Mouse (Mus musculus) erythroblast, adult 5-6 weeks (primary cell): Measurements from ENCODE around the gene 4930522H14Rik. TPM values are rescaled to one million over a fixed set of nuclear protein-coding genes. Genes with fewer than 3 reads are reported as not detected.

Experiments used
- ATAC-seq: replicated peaks from 2 replicates; pipeline ENCODE4 v1.8.0; 2016; ENCODE audit warnings: moderate number of reproducible peaks, mild to moderate bottlenecking, moderate TSS enrichment, inconsistent platforms; ENCODE audit not compliant: poor library complexity, low FRiP score, severe bottlenecking
- total RNA-seq, 2 experiments: library from RNA; stranded (forward) in 1 of 2; stranded (reverse) in 1 of 2; fragments of 150-400 nt in 1 of 2; fragments of 200-764, 138-1000 nt in 1 of 2; gene quantifications; 2 replicates each; pipeline versions ENCODE4 v1.2.3 to v1.2.4; 2015 to 2017; ENCODE audit warnings: low replicate concordance in 2 of 2

Gene 4930522H14Rik
- total RNA-seq, 2 experiments from 2014 or later = not detected

DNA sequence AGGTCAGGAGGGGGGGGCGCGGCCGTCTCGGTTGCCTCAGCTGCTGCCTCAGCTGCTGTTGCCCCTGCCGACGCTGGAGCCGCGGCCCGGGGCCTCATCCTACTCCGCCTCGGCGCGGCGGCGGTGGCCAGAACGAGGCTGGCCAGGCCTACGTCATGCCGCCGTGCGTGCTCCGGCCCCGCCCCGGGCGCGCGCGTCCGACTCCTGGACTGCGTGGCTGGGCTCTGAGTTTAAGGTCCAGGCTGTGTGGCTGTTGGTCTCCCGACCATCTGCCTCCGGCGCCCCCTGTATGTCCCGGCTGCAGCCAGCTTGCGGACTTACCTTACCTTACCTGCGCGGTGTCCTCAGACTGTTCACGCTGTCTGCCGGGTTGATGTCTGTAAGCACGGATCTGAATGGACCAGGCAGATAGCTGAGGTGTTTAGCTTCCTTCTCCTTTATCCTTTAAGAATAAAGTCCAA lies 54.5 kb downstream of the 4930522H14Rik start:
- peak; percentile 88 for ATAC-seq

GRCm38 (mm10) chr4:109475577-109476553 lies 55.2 kb downstream of the 4930522H14Rik start:
- ATAC-seq = peak; percentile 72

DNA sequence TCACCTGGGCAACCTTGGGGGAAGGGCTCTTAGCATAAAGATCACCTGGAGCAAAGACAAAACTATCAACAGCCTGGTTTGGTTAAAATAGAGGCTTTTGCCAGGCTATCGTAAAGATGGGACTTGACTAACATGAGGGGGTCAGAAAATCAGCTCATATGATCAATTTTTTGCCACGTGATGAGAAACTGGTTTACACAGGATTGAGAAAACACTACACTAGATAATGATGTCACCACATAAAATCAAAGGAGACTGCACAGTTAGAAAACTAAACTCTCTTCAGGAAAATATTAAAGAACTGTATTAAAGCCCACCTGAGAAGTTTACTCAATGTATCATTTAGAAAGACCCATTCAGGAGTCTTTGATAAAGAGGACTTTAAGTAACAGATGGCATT lies 56.0 kb downstream of the 4930522H14Rik start:
- ATAC-seq = no peak

DNA sequence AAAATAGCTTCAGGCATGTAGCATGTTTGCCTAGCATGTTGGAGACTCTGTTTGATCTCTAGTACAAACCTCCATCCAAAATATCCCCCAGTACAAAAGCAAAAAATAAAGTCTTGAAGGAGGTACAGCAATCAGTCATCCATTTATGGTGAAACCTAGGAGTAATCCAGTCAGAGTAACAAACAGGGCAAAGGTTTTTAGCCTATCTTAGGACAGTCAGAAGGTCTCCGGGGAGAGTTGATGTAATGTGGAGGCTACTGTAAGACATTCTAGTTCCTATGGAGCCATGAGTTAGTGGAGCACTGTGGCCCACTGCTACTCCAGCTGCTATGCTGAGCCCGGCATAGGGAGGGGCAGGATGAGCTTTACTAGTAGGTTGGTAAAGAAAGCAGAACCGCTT lies 58.5 kb downstream of the 4930522H14Rik start:
- ATAC-seq = no peak

DNA sequence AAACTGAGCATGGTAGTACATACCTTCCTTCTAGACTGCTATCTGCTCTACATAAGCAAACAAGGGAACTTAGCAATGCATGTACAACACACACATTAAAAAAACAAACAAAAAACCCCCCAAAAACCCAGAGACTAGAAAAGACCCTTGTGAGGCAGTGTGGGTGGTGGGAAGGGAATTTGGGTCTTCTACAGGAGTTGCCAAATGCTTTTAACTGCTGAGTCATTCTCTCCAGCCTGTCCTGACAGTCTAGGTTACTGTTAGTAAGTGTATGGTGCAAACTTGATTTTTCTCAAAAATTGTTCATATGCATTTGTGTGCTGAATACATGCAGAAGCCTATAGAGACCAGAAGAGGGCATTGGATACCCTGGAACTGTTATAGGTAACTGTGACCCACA lies 59.5 kb downstream of the 4930522H14Rik start:
- ATAC-seq = no peak

GRCm38 (mm10) chr4:109467687-109468086 lies 63.4 kb downstream of the 4930522H14Rik start:
- ATAC-seq = peak; percentile 72

GRCm38 (mm10) chr4:109463892-109464291 lies 67.2 kb downstream of the 4930522H14Rik start:
- ATAC-seq = no peak

DNA sequence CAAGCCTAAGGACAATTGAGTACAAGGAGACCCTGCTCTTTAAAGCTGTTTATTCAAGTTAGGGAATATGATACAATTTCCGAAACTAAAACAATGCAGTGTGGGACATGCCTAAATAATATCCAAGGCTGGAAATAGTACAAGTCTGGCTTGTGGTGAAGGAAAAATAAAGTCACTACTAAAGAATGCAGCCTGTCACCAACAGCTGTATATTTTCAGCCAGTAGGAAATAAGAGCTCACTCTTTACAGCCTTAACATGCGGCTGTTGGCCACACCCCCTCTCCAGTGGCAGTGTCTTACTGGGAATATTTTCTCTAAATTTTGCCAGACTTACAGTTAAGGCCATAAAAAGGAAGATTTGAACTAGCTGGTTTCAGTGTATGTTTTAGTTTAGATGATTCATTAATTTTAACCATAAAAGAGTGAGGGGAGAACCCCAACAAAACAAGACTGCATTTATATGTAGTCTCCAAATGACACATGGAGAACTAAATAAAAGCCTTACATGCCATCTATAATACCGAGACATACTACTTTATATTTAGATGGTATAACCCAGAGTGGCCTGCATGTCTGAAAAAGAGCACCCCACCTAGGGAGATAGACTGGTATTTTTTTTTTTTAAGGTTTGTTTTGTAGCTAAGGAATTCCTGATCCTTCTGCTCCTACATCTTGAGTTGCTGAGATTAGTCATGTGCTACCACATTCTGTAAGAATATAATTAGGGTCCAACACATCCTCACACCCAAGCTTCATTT lies 70.5 kb downstream of the 4930522H14Rik start:
- no peak for ATAC-seq

DNA sequence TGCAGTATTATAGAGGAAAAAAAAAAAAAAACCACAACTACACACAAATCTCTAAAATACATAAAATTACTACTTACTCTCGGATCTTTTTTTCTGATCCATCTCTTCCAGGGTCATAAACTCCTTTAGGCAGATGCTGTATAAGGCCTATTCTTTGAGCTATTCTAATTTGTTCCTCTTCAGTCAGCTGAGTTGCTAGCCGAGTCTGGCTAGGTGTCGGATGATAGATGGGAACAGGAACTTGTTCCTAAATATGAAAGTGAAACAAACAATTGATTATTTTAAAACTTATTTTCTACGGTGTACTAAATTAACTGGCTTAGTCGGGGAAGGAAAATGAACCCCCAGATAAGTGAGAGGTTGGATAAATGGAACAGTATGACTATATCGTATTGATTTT lies 74.3 kb downstream of the 4930522H14Rik start:
- ATAC-seq = no peak

Other genes with a start within 250 kb of the 4930522H14Rik start
- gene Ttc39a, start 124.7 kb downstream of the 4930522H14Rik start, total RNA-seq (2015; ENCODE audit: low replicate concordance) = 10.8 and 15.0 TPM in 2 replicates
- gene Ttc39a, start 124.7 kb downstream of the 4930522H14Rik start, total RNA-seq (2017; ENCODE audit: low replicate concordance) = 16.7 and 17.4 TPM in 2 replicates
- 174 and 177 TPM in 2 replicates for gene Rnf11, start 46.6 kb downstream of the 4930522H14Rik start, total RNA-seq (2015; ENCODE audit: low replicate concordance)
- 241 and 315 TPM in 2 replicates for gene Rnf11, start 46.6 kb downstream of the 4930522H14Rik start, total RNA-seq (2017; ENCODE audit: low replicate concordance)
- gene Cdkn2c, start 135.9 kb upstream of the 4930522H14Rik start, total RNA-seq (2015; ENCODE audit: low replicate concordance) = 25.0 and 37.2 TPM in 2 replicates
- gene Cdkn2c, start 135.9 kb upstream of the 4930522H14Rik start, total RNA-seq (2017; ENCODE audit: low replicate concordance) = 30.1 and 31.7 TPM in 2 replicates
- 9.2 and 24.8 TPM in 2 replicates for gene Faf1, start 145.3 kb upstream of the 4930522H14Rik start, total RNA-seq (2015; ENCODE audit: low replicate concordance)
- gene Faf1, start 145.3 kb upstream of the 4930522H14Rik start, total RNA-seq (2017; ENCODE audit: low replicate concordance) = 21.9 and 27.2 TPM in 2 replicates